Mouse (Mus musculus): ENCODE data around the gene Gnaq.

DNA sequence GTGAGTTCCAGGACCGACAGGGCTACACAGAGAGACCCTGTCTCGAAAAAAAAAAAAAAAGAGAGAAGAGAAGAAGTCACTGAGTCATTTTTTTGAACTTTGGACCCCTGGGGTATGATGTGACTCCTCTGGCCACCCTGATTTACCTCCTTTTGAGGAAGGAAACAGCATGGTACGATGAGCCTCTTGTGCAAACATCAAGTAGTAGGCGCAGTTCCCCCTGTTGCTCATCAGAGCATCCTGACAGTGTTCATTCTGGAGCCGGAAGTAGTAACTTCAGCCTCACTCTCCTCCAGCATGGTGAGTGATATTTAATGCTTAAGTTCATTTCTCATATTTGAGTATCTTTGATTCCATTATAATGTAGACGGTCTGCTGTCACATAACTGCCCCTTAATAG lies 190.4 kb downstream of the Gnaq start:
- TF ChIP-seq CTCF (IDR thresholded peaks at IDR 0.05; ENCODE audit: borderline replicate concordance, insufficient read depth, low read depth, low read length) (no peak), POLR2A (IDR thresholded peaks at IDR 0.05; ENCODE audit: borderline replicate concordance, insufficient read depth, low read length) (no peak)
